Mouse (Mus musculus): Measurements from ENCODE around the gene Tead1. TPM values are rescaled to one million over a fixed set of nuclear protein-coding genes. Genes with fewer than 3 reads are reported as not detected.

Tead1 gene
- polyA plus RNA-seq, 1 experiment from 2014 or later = 14.9 TPM

DNA sequence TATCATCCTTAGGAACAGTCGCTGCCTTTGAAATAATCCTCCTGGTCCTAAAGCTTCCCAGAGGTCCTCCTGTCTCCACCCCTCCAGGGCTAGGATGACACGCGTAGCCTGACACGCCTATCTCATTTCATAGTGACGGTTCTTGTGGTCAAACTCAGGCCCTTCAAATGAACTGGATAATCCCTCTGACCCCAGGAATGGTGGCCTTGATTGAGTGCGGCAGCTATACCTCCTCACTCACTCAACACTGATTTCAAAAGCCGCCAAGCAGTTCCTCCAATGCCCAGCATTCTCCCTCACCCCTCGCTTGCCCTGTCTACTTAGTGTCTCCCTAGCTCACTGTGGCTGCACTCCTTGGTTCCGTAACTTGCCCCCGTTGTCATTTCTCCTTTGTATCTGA is 230.0 kb downstream of the Tead1 start:
- H3K36me3 ChIP-seq (ENCODE audit: insufficient read depth, low read length) = no peaks in the 10 kb centered on the region
- H3K4me1 ChIP-seq (replicated peaks; ENCODE audit: insufficient read depth, low read length) = no peaks in the 10 kb centered on the region
- WGBS = 83% methylated on average over 10 of the region's 10 CpGs
- DNase-seq (ENCODE audit: low spot score) (no peak), ATAC-seq (replicated peaks; ENCODE audit: low FRiP score, low read depth) (no peak)
- TF ChIP-seq CTCF (IDR thresholded peaks at IDR 0.05; ENCODE audit: low read depth) = no peak
- H3K9me3 ChIP-seq (replicated peaks; ENCODE audit: low read length) = no peaks in the 10 kb centered on the region
- no peak overlapping the region for H3K27ac ChIP-seq
- no peak overlapping the region for H3K9ac ChIP-seq (ENCODE audit: low read depth, low read length)
- no peaks in the 10 kb centered on the region for H3K27me3 ChIP-seq (ENCODE audit: insufficient read depth, low read length)
- no peak overlapping the region for H3K4me2 ChIP-seq (ENCODE audit: low read length)
- H3K4me3 ChIP-seq (replicated peaks; ENCODE audit: low read depth, low read length) = no peak overlapping the region

DNA sequence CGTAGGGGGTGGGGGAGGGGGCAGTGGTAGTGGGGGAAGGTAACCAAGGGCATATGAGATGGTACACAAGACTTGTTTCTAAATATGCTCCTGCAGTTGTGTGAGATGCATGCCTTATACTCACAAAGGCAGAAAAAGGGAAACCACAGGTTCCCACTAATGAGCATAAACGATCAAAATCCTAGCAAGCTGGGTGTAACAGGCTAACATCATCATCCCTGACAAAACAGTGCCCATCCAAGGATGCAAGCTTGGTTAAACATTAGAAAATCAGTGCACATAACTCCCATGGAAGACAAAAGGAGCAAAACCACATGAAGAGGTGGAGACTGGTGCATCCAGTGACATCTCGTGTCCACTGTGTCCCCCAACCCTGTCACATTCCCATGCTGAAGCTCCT is 233.9 kb downstream of the Tead1 start:
- Histone ChIP-seq H3K27ac (no peak overlapping the region), H3K9me3 (replicated peaks; ENCODE audit: low read length) (no peaks in the 10 kb centered on the region), H3K27me3 (ENCODE audit: insufficient read depth, low read length) (no peaks in the 10 kb centered on the region), H3K36me3 (ENCODE audit: insufficient read depth, low read length) (no peaks in the 10 kb centered on the region), H3K9ac (ENCODE audit: low read depth, low read length) (no peak overlapping the region), H3K4me2 (ENCODE audit: low read length) (no peak overlapping the region), H3K4me3 (replicated peaks; ENCODE audit: low read depth, low read length) (no peak overlapping the region), H3K4me1 (replicated peaks; ENCODE audit: insufficient read depth, low read length) (no peaks in the 10 kb centered on the region)
- TF ChIP-seq CTCF (IDR thresholded peaks at IDR 0.05; ENCODE audit: low read depth) = no peak
- WGBS = 70% methylated on average over 3 of the region's 3 CpGs
- DNase-seq (ENCODE audit: low spot score) (no peak), ATAC-seq (replicated peaks; ENCODE audit: low FRiP score, low read depth) (no peak)

DNA sequence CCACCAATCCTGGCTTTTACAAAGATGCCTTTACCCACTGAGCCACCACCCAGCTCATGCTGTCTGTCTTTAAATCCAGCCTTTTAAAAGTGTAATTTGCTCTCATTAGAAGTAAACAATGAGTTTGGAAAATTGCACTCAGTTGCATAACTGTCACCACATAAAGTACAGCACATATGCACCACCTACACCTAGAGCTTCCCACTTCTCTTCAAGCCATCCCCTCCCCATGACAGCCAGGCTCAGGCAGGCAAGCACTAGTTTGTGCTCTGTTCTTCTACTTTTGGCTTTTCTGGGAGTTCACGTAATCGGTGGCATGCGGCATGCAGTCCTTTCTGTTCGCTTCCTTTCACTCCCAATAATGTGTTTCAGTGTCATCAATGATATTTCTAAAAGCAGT is 236.5 kb downstream of the Tead1 start:
- Histone ChIP-seq H3K27me3 (ENCODE audit: insufficient read depth, low read length) (no peaks in the 10 kb centered on the region), H3K27ac (no peak overlapping the region), H3K9me3 (replicated peaks; ENCODE audit: low read length) (no peaks in the 10 kb centered on the region), H3K4me1 (replicated peaks; ENCODE audit: insufficient read depth, low read length) (peaks cover 3% of the 10 kb centered on the region; the same call in 1 of the 2 replicates), H3K9ac (ENCODE audit: low read depth, low read length) (no peak overlapping the region), H3K36me3 (ENCODE audit: insufficient read depth, low read length) (no peaks in the 10 kb centered on the region), H3K4me3 (replicated peaks; ENCODE audit: low read depth, low read length) (no peak overlapping the region), H3K4me2 (ENCODE audit: low read length) (no peak overlapping the region)
- no peak for DNase-seq (ENCODE audit: low spot score)
- no peak for TF ChIP-seq CTCF (IDR thresholded peaks at IDR 0.05; ENCODE audit: low read depth)
- ATAC-seq (replicated peaks; ENCODE audit: low FRiP score, low read depth) = no peak
- 94% methylated on average over 4 of the region's 4 CpGs for WGBS

DNA sequence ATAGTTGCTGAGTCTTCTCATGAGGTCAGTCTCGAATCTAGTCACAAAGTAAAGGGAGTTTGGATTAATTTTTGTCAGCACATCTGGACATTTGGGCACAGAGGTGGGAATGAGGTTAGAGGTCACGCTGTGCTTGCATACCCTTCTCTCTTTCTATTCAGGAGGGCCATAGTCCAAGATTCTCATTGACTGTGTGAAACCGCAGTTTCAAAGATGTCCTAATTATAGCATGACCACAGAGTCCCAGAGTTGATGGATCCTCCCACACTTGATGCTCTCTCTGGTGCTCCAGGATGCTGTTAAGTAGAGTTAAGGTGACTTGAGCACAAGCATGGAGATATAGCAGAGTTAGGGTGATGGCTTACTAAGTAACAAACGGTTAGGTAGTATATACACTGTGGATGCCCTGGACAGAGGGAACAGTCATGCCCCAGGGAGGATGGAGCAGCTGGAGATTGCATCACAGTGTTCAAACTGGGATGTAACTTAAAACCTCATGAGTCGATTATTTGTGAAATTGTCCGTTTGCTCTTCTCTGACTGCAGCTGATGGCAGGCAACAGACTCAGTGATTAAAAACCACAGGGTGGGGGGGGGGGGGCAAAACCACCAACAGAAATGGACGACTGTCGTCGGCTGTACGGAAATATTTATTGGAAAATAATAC is 238.6 kb downstream of the Tead1 start:
- H3K9me3 ChIP-seq (replicated peaks; ENCODE audit: low read length) = no peaks in the 10 kb centered on the region
- no peak overlapping the region for H3K9ac ChIP-seq (ENCODE audit: low read depth, low read length)
- TF ChIP-seq CTCF (IDR thresholded peaks at IDR 0.05; ENCODE audit: low read depth) = no peak
- H3K27ac ChIP-seq = no peak overlapping the region
- H3K36me3 ChIP-seq (ENCODE audit: insufficient read depth, low read length) = no peaks in the 10 kb centered on the region
- no peaks in the 10 kb centered on the region for H3K27me3 ChIP-seq (ENCODE audit: insufficient read depth, low read length)
- DNase-seq (ENCODE audit: low spot score) (no peak), ATAC-seq (replicated peaks; ENCODE audit: low FRiP score, low read depth) (0 out of 2 replicates have a peak, but pooled peaks have one; percentile 19)
- peaks cover 3% of the 10 kb centered on the region; the same call in 1 of the 2 replicates for H3K4me1 ChIP-seq (replicated peaks; ENCODE audit: insufficient read depth, low read length)
- no peak overlapping the region for H3K4me2 ChIP-seq (ENCODE audit: low read length)
- no peak overlapping the region for H3K4me3 ChIP-seq (replicated peaks; ENCODE audit: low read depth, low read length)
- 44% methylated on average over 10 of the region's 10 CpGs for WGBS

DNA sequence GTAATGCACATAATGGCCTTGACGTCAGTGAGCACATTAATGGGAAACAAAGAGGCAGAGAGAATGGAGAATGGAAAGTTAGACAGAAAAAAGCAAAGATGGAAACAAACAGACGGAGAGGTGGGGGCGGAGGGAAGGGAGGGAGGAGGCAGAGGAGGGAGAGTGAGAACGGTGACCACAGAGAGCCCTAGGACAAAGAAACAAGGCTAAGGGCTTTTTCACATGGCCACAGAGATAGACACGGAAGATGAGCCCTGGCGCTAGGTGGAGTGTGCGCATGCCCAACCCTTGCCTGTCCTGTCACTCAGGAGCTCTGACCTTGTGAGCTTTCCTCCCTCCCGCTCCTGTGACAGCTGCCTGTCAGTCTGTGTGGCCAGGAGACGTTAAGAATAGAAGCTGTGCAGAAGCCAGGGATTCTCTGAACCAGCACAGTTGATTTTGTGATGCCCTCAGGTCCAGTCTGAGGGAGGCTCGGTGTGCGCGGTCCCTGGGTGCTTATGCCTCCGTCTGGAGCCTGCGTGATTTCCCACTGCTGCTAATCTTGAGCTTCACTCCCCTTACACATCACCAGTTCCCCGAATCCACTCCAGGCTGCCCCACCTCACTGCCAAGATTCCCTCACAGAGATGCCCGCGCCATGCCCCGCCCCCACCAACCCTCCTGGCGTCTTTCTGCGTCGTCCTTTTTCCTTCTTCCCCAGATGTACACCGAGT is 239.3 kb downstream of the Tead1 start:
- Histone ChIP-seq H3K4me3 (replicated peaks; ENCODE audit: low read depth, low read length) (no peak overlapping the region), H3K4me2 (ENCODE audit: low read length) (no peak overlapping the region), H3K27me3 (ENCODE audit: insufficient read depth, low read length) (no peaks in the 10 kb centered on the region), H3K9me3 (replicated peaks; ENCODE audit: low read length) (no peaks in the 10 kb centered on the region), H3K9ac (ENCODE audit: low read depth, low read length) (no peak overlapping the region), H3K27ac (no peak overlapping the region), H3K4me1 (replicated peaks; ENCODE audit: insufficient read depth, low read length) (peaks cover 10% of the 10 kb centered on the region; the same call in 1 of the 2 replicates), H3K36me3 (ENCODE audit: insufficient read depth, low read length) (no peaks in the 10 kb centered on the region)
- WGBS = 54% methylated on average over 22 of the region's 22 CpGs
- no peak for TF ChIP-seq CTCF (IDR thresholded peaks at IDR 0.05; ENCODE audit: low read depth)
- DNase-seq (ENCODE audit: low spot score) (no peak), ATAC-seq (replicated peaks; ENCODE audit: low FRiP score, low read depth) (no peak)

DNA sequence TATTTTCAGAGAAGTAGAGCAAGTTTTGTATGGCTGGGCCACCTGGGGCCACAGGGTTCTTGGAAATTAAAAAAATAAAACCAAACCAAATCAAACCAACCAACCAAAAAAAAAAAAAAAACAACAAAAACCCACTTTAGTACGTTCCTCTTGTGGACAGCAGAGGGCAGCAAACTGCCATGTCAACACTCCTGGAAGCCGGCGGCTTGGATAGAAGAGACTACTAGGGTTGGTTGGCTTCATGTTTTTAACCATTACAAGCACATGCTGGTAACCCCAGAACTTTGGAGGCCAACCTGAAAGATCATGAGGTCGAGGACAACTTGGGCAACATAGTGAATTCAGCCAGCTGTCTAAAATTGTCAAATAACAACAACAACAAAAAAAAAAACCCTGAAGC is 240.7 kb downstream of the Tead1 start:
- Histone ChIP-seq H3K4me3 (replicated peaks; ENCODE audit: low read depth, low read length) (no peak overlapping the region), H3K9me3 (replicated peaks; ENCODE audit: low read length) (no peaks in the 10 kb centered on the region), H3K9ac (ENCODE audit: low read depth, low read length) (no peak overlapping the region), H3K27me3 (ENCODE audit: insufficient read depth, low read length) (no peaks in the 10 kb centered on the region), H3K27ac (no peak overlapping the region), H3K4me1 (replicated peaks; ENCODE audit: insufficient read depth, low read length) (peaks cover 19% of the 10 kb centered on the region), H3K4me2 (ENCODE audit: low read length) (no peak overlapping the region), H3K36me3 (ENCODE audit: insufficient read depth, low read length) (no peaks in the 10 kb centered on the region)
- peak; percentile 92 for DNase-seq (ENCODE audit: low spot score)
- 0% methylated on average over 4 of the region's 4 CpGs for WGBS
- TF ChIP-seq CTCF (IDR thresholded peaks at IDR 0.05; ENCODE audit: low read depth) = peak; percentile 91
- no peak for ATAC-seq (replicated peaks; ENCODE audit: low FRiP score, low read depth)
